Mouse (Mus musculus): ENCODE results near the gene Fat3. TPM values are rescaled to one million over a fixed set of nuclear protein-coding genes. Genes with fewer than 3 reads are reported as not detected.
A peak's percentile ranks its signal among the peaks of the same experiment; 100 is the strongest.

Gene Fat3
- polyA plus RNA-seq, 1 experiment, result 0.15 TPM

- peaks cover 60% of the 10 kb centered on the region for H3K4me1 ChIP-seq
- H3K36me3 ChIP-seq (replicated peaks; ENCODE audit: low read length), result no peaks in the 10 kb centered on the region
- H3K4me3 ChIP-seq (replicated peaks), result peak overlapping the region; percentile 81
- H3K9me3 ChIP-seq, result no peaks in the 10 kb centered on the region
- TF ChIP-seq GATA1 (IDR thresholded peaks at IDR 0.05; ENCODE audit: borderline replicate concordance, low read length), result no peak
- no peak for TF ChIP-seq FLI1 (IDR thresholded peaks at IDR 0.05; ENCODE audit: low read length)
- no peaks in the 10 kb centered on the region for H3K27me3 ChIP-seq (replicated peaks)
Measured at GRCm38 (mm10) chr9:16216235-16216634, 284.9 kb downstream of the Fat3 start.

GRCm38 (mm10) chr9:16214731-16215681 is 286.1 kb downstream of the Fat3 start:
- Histone ChIP-seq H3K36me3 (replicated peaks; ENCODE audit: low read length) (no peaks in the 10 kb centered on the region), H3K4me1 (peaks cover 61% of the 10 kb centered on the region), H3K27me3 (replicated peaks) (no peaks in the 10 kb centered on the region), H3K9me3 (no peaks in the 10 kb centered on the region), H3K4me3 (replicated peaks) (peak overlapping the region; percentile 78)
- TF ChIP-seq FLI1 (IDR thresholded peaks at IDR 0.05; ENCODE audit: low read length) (no peak), GATA1 (IDR thresholded peaks at IDR 0.05; ENCODE audit: borderline replicate concordance, low read length) (peak; percentile 67; the same call in 2 of the 3 replicates)

GRCm38 (mm10) chr9:16213324-16213723 is 287.8 kb downstream of the Fat3 start:
- peaks cover 56% of the 10 kb centered on the region for H3K4me1 ChIP-seq
- H3K4me3 ChIP-seq (replicated peaks), result no peak overlapping the region
- no peaks in the 10 kb centered on the region for H3K9me3 ChIP-seq
- TF ChIP-seq GATA1 (IDR thresholded peaks at IDR 0.05; ENCODE audit: borderline replicate concordance, low read length), result no peak
- TF ChIP-seq FLI1 (IDR thresholded peaks at IDR 0.05; ENCODE audit: low read length), result no peak
- H3K27me3 ChIP-seq (replicated peaks), result no peaks in the 10 kb centered on the region
- H3K36me3 ChIP-seq (replicated peaks; ENCODE audit: low read length), result no peaks in the 10 kb centered on the region

- Histone ChIP-seq H3K4me1 (peaks cover 56% of the 10 kb centered on the region), H3K27me3 (replicated peaks) (no peaks in the 10 kb centered on the region)
Measured at GRCm38 (mm10) chr9:16212628-16213027, 288.5 kb downstream of the Fat3 start.

GRCm38 (mm10) chr9:16212163-16212562 is 288.9 kb downstream of the Fat3 start:
- Histone ChIP-seq H3K27me3 (replicated peaks) (no peaks in the 10 kb centered on the region), H3K9me3 (no peaks in the 10 kb centered on the region), H3K4me3 (replicated peaks) (no peak overlapping the region), H3K4me1 (peaks cover 56% of the 10 kb centered on the region), H3K36me3 (replicated peaks; ENCODE audit: low read length) (no peaks in the 10 kb centered on the region)
- TF ChIP-seq GATA1 (IDR thresholded peaks at IDR 0.05; ENCODE audit: borderline replicate concordance, low read length) (no peak), FLI1 (IDR thresholded peaks at IDR 0.05; ENCODE audit: low read length) (no peak)

More at GRCm38 (mm10) chr9:16212628-16213027, 288.5 kb downstream of the Fat3 start:
- Histone ChIP-seq H3K9me3 (no peaks in the 10 kb centered on the region), H3K4me3 (replicated peaks) (no peak overlapping the region), H3K36me3 (replicated peaks; ENCODE audit: low read length) (no peaks in the 10 kb centered on the region)
- TF ChIP-seq GATA1 (IDR thresholded peaks at IDR 0.05; ENCODE audit: borderline replicate concordance, low read length) (no peak), FLI1 (IDR thresholded peaks at IDR 0.05; ENCODE audit: low read length) (no peak)

- Histone ChIP-seq H3K4me1 (peaks cover 52% of the 10 kb centered on the region), H3K4me3 (replicated peaks) (no peak overlapping the region), H3K27me3 (replicated peaks) (no peaks in the 10 kb centered on the region), H3K9me3 (no peaks in the 10 kb centered on the region), H3K36me3 (replicated peaks; ENCODE audit: low read length) (no peaks in the 10 kb centered on the region)
- TF ChIP-seq FLI1 (IDR thresholded peaks at IDR 0.05; ENCODE audit: low read length) (no peak), GATA1 (IDR thresholded peaks at IDR 0.05; ENCODE audit: borderline replicate concordance, low read length) (no peak)
Measured at GRCm38 (mm10) chr9:16211468-16211867, 289.6 kb downstream of the Fat3 start.

GRCm38 (mm10) chr9:16202296-16202695 is 298.8 kb downstream of the Fat3 start:
- Histone ChIP-seq H3K4me1 (peaks cover 10% of the 10 kb centered on the region), H3K4me3 (replicated peaks) (no peak overlapping the region), H3K27me3 (replicated peaks) (peaks cover 3% of the 10 kb centered on the region), H3K36me3 (replicated peaks; ENCODE audit: low read length) (no peaks in the 10 kb centered on the region), H3K9me3 (no peaks in the 10 kb centered on the region)
- TF ChIP-seq GATA1 (IDR thresholded peaks at IDR 0.05; ENCODE audit: borderline replicate concordance, low read length), result no peak
- TF ChIP-seq FLI1 (IDR thresholded peaks at IDR 0.05; ENCODE audit: low read length), result no peak

- H3K4me1 ChIP-seq, result peaks cover 10% of the 10 kb centered on the region
Measured at GRCm38 (mm10) chr9:16200948-16201347, 300.1 kb downstream of the Fat3 start.

GRCm38 (mm10) chr9:16186461-16186860 is 314.6 kb downstream of the Fat3 start:
- peaks cover 4% of the 10 kb centered on the region for H3K4me1 ChIP-seq
- TF ChIP-seq GATA1 (IDR thresholded peaks at IDR 0.05; ENCODE audit: borderline replicate concordance, low read length) (no peak), FLI1 (IDR thresholded peaks at IDR 0.05; ENCODE audit: low read length) (no peak)
- no peak overlapping the region for H3K4me3 ChIP-seq (replicated peaks)
- H3K36me3 ChIP-seq (replicated peaks; ENCODE audit: low read length), result no peaks in the 10 kb centered on the region
- no peaks in the 10 kb centered on the region for H3K9me3 ChIP-seq
- peaks cover 6% of the 10 kb centered on the region for H3K27me3 ChIP-seq (replicated peaks)

More at GRCm38 (mm10) chr9:16200948-16201347, 300.1 kb downstream of the Fat3 start:
- no peak for TF ChIP-seq FLI1 (IDR thresholded peaks at IDR 0.05; ENCODE audit: low read length)
- TF ChIP-seq GATA1 (IDR thresholded peaks at IDR 0.05; ENCODE audit: borderline replicate concordance, low read length), result no peak
- H3K27me3 ChIP-seq (replicated peaks), result peaks cover 3% of the 10 kb centered on the region
- H3K4me3 ChIP-seq (replicated peaks), result no peak overlapping the region
- H3K9me3 ChIP-seq, result no peaks in the 10 kb centered on the region
- no peaks in the 10 kb centered on the region for H3K36me3 ChIP-seq (replicated peaks; ENCODE audit: low read length)

GRCm38 (mm10) chr9:16169238-16169637 is 331.8 kb downstream of the Fat3 start:
- TF ChIP-seq FLI1 (IDR thresholded peaks at IDR 0.05; ENCODE audit: low read length), result no peak
- no peak for TF ChIP-seq GATA1 (IDR thresholded peaks at IDR 0.05; ENCODE audit: borderline replicate concordance, low read length)
- no peaks in the 10 kb centered on the region for H3K36me3 ChIP-seq (replicated peaks; ENCODE audit: low read length)
- no peaks in the 10 kb centered on the region for H3K9me3 ChIP-seq
- H3K27me3 ChIP-seq (replicated peaks), result no peaks in the 10 kb centered on the region
- no peak overlapping the region for H3K4me3 ChIP-seq (replicated peaks)
- 0 out of 2 replicates have a peak, but pooled peaks cover 5% of the 10 kb centered on the region for H3K4me1 ChIP-seq
